Mouse (Mus musculus) cerebellum, adult 2 months (tissue): ENCODE measurements around the gene Itgb6.

Experiments used
- CTCF ChIP-seq: fragments of 200-500 bp; IDR thresholded peaks from 2 replicates; pipeline ENCODE4 v1.5.1; 2011; ENCODE audit warnings: low read depth, mild to moderate bottlenecking, control low read depth, low read length, moderate library complexity, borderline replicate concordance; ENCODE audit not compliant: insufficient read depth
- POLR2A ChIP-seq: fragments of 200-500 bp; IDR thresholded peaks from 2 replicates; pipeline ENCODE4 v1.6.1; 2011; ENCODE audit warnings: low read length, control low read depth, borderline replicate concordance; ENCODE audit not compliant: insufficient read depth

DNA sequence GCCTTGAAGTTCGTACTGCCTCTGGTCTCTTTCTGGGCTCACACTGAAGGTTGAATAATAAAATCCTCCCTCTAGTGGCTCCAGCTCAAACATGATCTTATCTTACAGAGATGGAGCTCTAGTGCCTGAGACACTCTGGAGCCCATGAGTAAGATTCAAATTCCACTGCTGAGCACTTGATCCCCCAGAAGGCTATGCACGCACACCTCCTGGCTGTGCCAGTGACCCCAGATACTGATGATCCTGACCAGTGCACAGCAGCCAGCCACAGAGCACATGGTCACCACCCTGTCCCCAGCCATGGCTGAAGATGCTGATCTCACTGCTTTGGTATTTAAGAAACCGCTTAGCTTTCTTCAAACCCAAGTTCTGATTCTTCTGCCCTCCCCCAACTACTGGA is 25.1 kb upstream of the Itgb6 start:
- no peak for TF ChIP-seq CTCF
- no peak for TF ChIP-seq POLR2A
